Mouse (Mus musculus): Measurements from ENCODE around the gene Myrfl.

Gene Myrfl

GRCm38 (mm10) chr10:116827306-116827705 is 69.4 kb downstream of the Myrfl start:
- DNase-seq (ENCODE audit: low read depth in 2 of 2, low spot score in 2 of 2): no peak

DNA sequence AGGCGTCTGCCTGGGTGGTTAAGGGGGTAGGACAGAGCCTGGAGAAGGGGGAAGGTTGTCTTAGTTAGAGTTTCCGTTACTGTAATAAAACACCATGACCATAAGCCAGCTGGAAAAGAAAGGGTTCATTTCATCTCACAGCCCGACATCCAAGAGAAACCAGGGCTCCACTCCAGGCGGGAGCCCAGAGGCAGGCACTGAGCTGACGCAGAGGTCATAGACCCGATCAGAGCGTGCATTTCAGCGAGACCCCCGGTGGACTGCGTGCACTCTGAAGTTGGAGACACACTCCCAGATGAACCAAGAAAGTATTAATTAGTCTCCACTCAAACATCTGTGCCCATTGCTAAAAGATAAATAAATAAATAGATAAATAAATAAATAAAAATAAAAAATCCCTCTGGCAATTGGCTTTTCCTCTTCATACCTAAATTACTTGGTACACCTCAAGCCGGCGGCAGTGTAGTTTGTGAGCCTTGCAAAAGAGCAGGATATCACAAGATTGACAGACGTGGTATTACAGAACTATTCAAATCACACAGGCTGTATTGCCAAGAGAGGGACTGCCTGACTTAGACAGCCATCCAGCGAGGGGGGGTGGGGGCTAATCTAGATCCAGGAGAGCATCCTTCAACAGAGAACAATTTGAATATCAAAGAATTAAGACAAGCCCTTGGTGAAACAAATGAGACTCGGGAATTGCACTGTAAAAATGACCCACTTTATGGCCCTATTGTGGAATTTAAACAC is 81.2 kb downstream of the Myrfl start:
- no peak for DNase-seq (ENCODE audit: low read depth in 2 of 2, low spot score in 2 of 2)

DNA sequence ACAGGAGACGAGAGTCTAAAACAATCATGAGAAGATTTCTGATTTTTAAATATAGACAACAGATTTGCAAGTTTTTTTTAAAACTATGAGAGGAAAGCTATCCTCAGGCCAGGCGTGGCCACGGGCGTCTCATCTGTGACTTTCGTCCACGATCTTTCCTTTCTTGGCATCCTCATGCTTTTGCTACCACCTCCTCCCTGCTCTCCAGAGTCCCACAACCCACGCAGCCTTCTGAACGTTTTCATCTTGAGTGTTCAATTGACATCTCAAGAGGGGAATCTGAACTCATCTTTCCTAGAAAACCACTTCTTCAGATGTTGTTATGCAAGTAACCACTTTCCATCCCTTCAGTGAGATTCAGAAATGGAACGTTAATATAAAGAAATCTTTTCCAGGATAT is 83.6 kb downstream of the Myrfl start:
- DNase-seq (ENCODE audit: low read depth in 2 of 2, low spot score in 2 of 2): no peak

DNA sequence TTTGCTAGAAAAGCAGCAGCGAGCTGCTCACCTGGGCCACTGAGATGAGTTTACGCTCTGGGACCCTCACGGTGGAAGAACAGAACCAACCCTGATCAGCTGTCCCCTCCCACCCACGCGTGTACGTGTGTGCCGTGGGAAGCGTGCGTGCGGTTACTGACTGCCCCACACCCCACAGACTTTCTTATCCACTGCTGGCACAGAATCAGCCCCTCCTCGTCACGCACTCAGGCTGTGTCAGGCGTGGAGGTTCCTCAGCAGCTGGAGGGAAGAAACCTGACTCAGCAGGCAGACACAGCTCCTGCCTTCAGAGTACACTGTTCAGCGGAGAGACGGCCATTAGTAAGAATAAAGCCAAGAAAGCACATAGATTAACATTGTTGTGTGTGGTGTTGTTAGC is 86.0 kb downstream of the Myrfl start:
- DNase-seq (ENCODE audit: low read depth in 2 of 2, low spot score in 2 of 2): no peak

DNA sequence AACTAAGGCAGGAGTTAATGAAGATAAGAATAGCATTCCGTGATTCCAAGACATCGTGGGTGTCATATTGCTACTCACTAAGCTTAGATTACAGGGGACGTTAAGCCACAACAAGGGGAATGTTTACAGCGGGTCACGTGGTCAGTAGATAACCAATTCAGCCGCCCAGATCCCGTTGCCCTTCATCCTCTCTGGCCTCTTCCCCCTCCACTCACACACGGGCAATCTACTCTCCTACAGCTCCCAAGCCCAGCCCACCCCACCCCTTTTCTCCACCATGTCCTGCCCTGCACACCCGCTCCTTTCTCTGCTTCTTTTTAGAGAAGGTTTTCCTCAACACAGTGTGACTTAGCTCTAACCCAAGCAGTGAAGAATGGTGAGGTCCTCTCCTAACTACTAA is 87.3 kb downstream of the Myrfl start:
- no peak for DNase-seq (ENCODE audit: low read depth in 2 of 2, low spot score in 2 of 2)

GRCm38 (mm10) chr10:116808556-116809353 is 88.0 kb downstream of the Myrfl start:
- no peak for DNase-seq (ENCODE audit: low read depth in 2 of 2, low spot score in 2 of 2)

DNA sequence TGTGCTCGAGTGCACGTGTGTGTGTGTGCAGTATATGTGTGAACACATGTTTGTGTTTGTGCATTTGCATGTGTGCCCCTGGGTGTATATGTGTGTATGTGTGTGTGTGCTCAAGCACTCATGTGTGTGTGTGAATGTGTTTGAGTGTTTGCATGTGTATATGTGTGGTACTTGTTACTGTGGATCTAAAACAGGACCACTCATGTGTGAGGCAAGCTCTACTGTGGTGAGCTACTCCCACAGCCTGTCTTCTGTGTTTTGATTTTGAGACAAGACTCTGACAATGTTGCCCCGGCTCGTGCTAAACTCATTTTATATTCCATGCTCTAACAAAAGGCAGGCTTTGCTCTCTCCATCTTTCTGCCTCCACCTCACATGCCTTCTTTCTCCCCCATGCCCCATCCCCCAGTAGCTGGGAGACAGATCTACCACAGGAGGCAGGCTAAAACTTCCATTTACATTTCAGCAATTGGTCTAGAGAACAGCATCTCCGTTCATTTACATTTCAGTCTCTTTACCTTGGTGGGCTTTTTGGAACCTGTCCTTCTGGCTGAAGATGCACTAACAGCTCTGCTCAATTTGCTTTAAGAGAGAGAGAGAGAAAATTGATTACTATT is 94.4 kb downstream of the Myrfl start:
- DNase-seq (ENCODE audit: low read depth in 2 of 2, low spot score in 2 of 2): no peak

GRCm38 (mm10) chr10:116801281-116801680 is 95.4 kb downstream of the Myrfl start:
- DNase-seq (ENCODE audit: low read depth in 2 of 2, low spot score in 2 of 2): no peak

DNA sequence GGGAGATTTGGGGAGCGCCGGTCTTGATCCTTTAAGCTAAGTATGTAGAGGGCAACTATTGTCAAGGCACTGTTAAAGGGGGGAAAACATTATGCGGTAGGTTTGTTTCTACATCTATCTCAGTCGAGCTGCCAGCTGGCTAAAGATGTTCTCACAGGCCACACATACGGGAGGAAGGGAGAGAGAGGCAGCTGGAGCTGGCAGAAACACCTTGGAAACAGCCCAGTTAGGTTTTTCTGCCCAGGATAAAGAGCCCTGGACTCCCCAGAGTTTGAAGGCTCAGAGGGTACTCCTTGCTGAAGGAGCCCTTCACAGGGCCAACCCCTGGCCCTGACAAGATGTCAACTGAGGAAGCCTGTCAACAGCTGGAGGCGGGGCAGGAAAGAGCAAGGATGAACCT is 100.7 kb downstream of the Myrfl start:
- no peak for DNase-seq (ENCODE audit: low read depth in 2 of 2, low spot score in 2 of 2)

GRCm38 (mm10) chr10:116789096-116789495 is 107.6 kb downstream of the Myrfl start:
- peak in 1 of 2 experiments; percentile 3 for DNase-seq (ENCODE audit: low read depth in 2 of 2, low spot score in 2 of 2)

DNA sequence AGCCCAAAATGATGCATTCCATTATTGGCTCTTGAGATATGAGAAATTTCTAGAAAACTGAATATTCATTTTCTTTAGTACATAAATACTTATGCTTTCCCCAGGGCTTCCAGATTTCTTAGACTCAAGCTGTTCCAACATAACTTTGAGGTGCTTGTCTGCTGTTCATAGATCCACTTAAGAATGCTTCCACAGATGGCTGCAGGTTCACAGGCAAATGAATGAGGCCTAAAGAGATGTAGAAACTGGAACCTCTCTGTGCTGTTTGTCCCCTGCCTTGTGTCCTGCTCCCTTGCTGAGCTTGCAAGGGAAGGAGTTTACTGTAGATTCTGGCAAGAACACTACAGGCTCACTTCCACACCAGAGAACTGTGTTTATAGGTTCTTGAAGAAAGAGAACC is 108.3 kb downstream of the Myrfl start:
- no peak for DNase-seq (ENCODE audit: low read depth in 2 of 2, low spot score in 2 of 2)

DNA sequence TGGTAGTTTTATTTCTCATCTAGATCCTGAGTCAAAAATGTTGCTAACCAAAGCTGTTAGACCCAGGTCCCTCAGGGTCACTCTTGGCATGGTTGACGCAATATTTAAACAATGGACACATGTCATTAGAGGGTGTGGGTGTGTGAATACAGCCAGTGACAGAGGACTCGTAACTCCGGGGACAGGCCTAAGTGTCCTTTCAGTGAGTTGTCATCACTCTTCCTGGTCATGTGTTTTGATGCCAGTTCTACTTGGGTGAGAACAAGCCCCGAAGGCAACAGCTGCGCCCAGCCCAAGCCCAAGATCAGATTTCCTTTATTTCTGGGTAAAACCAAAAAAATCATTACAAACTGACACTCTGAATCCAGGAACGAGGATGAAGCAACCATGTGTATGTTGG is 112.6 kb downstream of the Myrfl start:
- no peak for DNase-seq (ENCODE audit: low read depth in 2 of 2, low spot score in 2 of 2)

DNA sequence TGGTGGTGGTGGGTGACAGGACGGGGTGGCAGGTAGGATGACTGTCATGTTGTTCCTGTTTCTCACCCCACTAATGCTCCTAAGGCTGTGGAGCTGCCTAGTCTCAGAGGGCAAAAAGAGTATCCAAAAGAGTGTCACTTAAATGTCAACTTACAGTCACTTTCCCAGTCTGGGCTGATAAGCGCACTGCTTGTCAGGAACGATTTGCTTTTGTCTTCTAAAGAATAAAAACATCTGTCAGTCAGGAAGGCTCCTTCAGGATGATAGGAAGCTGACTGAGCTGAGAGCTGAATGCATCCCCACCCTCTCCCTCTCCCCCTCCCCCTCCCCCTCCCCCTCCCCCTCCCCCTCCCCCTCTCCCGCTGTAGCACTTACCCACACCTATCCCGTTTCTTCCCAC is 113.7 kb downstream of the Myrfl start:
- DNase-seq (ENCODE audit: low read depth in 2 of 2, low spot score in 2 of 2): no peak

DNA sequence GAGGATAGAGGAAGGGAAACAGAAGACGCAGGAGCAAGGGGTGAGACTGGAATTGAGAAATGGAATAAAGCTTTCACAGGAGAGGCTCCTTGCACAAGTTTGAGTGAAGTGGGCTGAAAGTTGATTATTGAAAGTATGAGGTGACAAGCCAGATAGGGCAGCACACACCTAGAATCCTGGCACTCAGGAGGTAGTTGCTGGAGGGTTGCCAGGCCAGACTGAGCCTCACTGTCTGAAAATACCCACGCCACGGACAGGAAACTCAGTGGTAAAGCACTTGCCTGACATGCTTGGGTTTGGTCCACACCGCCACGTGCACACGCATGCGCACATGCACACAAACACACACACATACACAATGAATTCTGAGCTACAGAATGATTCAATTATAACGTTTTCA is 118.8 kb downstream of the Myrfl start:
- DNase-seq (ENCODE audit: low read depth in 2 of 2, low spot score in 2 of 2): no peak

- DNase-seq (ENCODE audit: low read depth in 2 of 2, low spot score in 2 of 2): no peak
Measured at GRCm38 (mm10) chr10:116776846-116777245, 119.9 kb downstream of the Myrfl start.

DNA sequence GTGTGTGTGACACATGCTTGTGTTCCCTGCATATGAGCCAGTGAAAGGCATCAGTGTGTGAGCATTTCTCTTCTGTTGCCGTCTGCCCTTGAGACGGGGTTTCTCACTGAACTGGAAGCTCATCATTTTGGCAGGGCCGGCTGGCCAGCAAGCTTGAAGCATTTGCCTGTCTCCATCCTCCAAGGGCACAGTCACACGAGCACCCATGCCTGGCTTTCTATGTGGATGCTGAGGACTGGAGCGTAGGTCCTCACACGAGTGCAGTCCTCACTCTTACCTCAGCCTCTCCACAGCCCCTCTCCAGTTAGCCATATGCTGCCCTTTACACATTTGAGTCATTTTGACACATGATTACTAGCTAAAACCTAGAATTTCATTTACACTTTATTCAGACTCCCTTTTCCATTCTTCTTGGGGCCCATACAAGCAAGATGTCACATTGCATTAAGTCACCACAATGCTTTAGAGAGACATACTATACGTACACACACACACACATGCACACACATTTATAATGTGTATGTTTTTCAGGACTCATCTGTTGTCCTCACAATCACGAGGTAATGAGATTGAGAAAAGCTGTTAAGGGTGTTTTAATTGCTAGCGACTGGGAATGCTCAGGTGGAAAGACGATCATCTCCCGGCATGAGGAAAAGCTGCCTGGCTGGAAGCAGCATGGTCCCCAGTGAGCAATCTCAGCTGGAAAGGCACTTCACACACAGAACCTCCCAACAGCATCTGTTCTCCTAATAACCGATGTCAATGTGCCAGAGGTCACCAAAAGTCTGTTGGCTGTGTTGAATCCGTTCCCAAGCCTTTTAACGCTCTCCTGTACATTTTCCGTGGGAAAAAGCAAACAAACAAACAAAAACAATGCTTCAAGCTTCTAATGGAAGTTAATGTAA is 122.6 kb downstream of the Myrfl start:
- DNase-seq (ENCODE audit: low read depth in 2 of 2, low spot score in 2 of 2): no peak

DNA sequence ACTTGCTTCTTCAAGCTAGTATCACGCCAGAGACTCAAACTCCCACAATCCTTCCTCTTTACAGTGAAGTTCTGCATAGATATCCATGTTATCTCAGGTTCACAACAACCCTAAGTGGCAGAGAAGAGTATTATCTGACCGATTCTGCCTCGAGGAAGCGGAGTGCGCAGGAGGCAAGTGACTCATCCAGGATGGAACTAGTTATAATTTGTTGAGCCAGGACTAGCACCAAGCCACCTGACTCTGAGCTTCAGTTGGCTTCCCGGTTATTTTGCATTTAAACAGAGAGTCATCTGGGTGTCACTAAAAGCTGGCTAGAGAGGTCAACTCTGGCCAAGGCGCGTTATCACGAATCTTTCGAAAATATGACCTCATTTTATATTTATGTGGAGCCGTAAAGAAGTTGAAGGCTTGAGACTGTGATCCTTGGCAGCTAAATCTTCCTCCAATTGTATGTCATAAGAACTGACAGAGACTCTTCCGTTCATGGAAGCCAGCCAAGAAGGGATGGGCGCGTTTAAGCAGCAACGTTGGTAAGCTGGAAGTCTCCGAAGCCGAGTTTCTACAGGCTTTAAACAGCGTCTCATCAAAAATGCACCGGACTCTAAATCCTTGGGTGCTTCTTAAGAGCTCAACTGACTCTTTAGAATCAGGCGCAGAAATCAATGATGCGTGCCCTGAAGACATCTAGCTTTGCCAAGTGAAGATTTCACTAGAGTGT is 125.3 kb downstream of the Myrfl start:
- DNase-seq (ENCODE audit: low read depth in 2 of 2, low spot score in 2 of 2): no peak

DNA sequence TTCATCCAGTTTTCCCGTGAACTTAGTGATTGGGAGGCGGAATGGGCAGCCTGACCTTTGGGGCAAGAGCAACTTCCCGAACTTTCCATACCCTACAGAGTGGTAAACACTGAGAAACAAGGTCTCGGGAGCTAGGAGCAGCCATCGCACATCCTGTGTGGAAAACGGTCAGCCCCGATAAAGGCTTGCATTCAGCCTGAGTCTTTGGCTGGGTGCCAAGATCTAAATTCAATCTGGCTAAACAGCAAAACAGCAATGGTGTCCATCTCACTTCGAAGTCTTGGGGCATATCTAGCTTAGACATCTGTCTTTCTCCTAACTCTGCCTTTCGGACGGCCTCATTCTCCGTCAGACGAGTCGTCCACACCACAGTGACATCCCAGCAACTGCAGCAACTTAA is 128.1 kb downstream of the Myrfl start:
- no peak for DNase-seq (ENCODE audit: low read depth in 2 of 2, low spot score in 2 of 2)

- no peak for DNase-seq (ENCODE audit: low read depth in 2 of 2, low spot score in 2 of 2)
Measured at GRCm38 (mm10) chr10:116766525-116766924, 130.2 kb downstream of the Myrfl start.

GRCm38 (mm10) chr10:116761476-116762068 is 135.1 kb downstream of the Myrfl start:
- DNase-seq (ENCODE audit: low read depth in 2 of 2, low spot score in 2 of 2): no peak

Measured in CD8-positive naive resting alpha-beta T cell, adult 2 months (primary cell).